Mouse (Mus musculus): ENCODE results near the gene Irx3.

DNA sequence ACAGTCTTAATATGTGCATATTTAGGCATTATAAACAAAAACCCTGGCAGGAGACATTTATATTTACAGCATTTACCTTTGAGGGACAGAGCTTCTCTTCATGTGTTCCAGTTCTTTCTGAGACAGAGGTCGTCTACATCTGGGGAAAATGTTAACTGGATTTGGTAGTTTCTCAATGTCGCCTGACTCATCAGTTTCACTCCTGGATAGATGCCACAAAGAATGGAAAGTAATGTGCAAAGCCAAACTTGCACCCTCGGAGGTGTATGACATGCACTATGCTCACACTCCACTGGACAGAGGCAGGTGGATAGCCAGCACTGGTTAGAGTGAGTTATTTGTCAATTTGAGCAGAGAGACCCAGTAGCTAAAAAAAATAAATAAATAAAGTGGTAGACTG is 21.2 kb downstream of the Irx3 start:
- TF ChIP-seq CTCF (IDR thresholded peaks at IDR 0.05; ENCODE audit: low read depth, low read length) (no peak), GATA1 (IDR thresholded peaks at IDR 0.05; ENCODE audit: borderline replicate concordance, low read length) (no peak), TAL1 (conservative IDR thresholded peaks at IDR 0.05; ENCODE audit: low read depth, low read length) (no peak), GATA2 (IDR thresholded peaks at IDR 0.05; ENCODE audit: borderline replicate concordance, low read depth, low read length) (no peak)

Measured in G1E (cell line).